Mouse (Mus musculus): ENCODE measurements around the gene Ifitm3.

DNA sequence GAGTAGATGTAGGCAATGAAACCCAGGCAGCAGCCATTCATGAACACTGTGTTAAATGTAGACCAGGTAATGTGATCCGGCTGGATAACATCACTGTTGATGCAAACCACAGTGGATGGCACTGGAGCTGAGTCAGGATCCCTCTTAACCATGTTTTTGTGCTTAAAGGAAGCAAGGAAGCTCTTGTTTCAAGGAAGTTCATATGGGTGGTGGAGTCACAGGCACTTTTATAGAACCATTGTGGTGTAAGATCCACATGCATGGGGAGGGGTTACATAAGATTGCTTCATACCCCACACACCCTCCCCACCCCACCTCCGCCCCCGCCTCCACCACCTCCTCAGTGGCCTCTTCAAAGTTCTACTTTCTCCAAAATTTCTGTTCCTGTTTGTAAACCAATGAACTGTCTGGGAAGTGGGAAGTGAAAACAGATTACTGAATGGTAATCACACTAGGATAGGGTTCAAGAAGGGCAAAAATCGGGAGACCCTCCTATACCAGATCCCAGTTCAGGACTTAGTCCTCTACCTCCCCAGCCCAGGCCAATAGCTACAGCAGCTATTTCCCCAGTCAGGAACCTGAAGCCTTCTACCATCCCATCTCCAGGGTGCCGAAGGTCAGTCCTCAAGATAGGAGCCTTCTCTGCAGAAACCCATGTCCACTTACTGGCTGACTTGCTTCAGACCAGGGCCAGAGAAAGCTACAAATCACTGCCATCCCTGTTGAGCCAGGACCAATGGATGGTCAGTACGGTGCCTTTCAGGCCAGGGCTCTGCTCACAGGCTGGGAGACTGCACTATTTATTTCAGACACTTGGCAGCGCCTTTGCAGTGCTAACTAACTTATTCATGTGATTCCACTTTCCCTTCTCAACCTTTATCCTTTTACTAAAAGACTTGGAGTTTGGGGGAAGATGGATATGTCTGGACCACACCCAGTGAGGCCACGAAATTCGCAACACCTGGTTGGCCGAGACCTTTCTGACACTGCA lies 6.4 kb upstream of the Ifitm3 start:
- TF ChIP-seq CTCF (IDR thresholded peaks at IDR 0.05; ENCODE audit: low read depth): no peak
- no peak for TF ChIP-seq EP300 (IDR thresholded peaks at IDR 0.05; ENCODE audit: low read depth)

Measured in liver, embryonic 14.5 days (tissue).